Mouse (Mus musculus) liver, postnatal 0 days (tissue): ENCODE measurements around the gene Eef1a2.

Experiments used
- CTCF ChIP-seq: sonication (generic); IDR thresholded peaks from 2 replicates; pipeline ENCODE4 v1.5.1; 2016; ENCODE audit warnings: antibody characterized with exemption, low read depth
- EP300 ChIP-seq: IDR thresholded peaks from 2 replicates; pipeline ENCODE4 v1.6.1; 2016; ENCODE audit warnings: antibody characterized with exemption, low read depth, mild to moderate bottlenecking

GRCm38 (mm10) chr2:181156248-181157121 lies at the start of gene Eef1a2:
- TF ChIP-seq CTCF, result no peak
- TF ChIP-seq EP300, result no peak
